Mouse (Mus musculus): ENCODE data around the gene Efna2.

- TF ChIP-seq ETS1 (conservative IDR thresholded peaks at IDR 0.05; ENCODE audit: low read depth, low read length) (no peak), USF1 (IDR thresholded peaks at IDR 0.05; ENCODE audit: low read depth, low read length) (no peak)
Measured at GRCm38 (mm10) chr10:80170052-80170451, 9.2 kb upstream of the Efna2 start.

Data from CH12.LX (cell line).